Mouse (Mus musculus): ENCODE measurements around the gene Sds. TPM values are rescaled to one million over a fixed set of nuclear protein-coding genes. Genes with fewer than 3 reads are reported as not detected.

Gene Sds
- polyA plus RNA-seq, 1 experiment from 2014 or later = not detected

GRCm38 (mm10) chr5:120456253-120456652 lies 20.1 kb upstream of the Sds start:
- peaks cover 39% of the 10 kb centered on the region for H3K4me1 ChIP-seq
- no peak overlapping the region for H3K4me3 ChIP-seq
- DNase-seq (ENCODE audit: extremely low spot score, low spot score) = no peak
- H3K36me3 ChIP-seq (replicated peaks) = no peaks in the 10 kb centered on the region
- no peak overlapping the region for H3K27ac ChIP-seq
- H3K27me3 ChIP-seq (ENCODE audit: poor library complexity, severe bottlenecking) = peaks cover 33% of the 10 kb centered on the region
- WGBS = 40% methylated on average over 1 of the region's 1 CpGs
- H3K9me3 ChIP-seq = no peaks in the 10 kb centered on the region

GRCm38 (mm10) chr5:120456841-120457554 lies 19.3 kb upstream of the Sds start:
- Histone ChIP-seq H3K9me3 (no peaks in the 10 kb centered on the region), H3K36me3 (replicated peaks) (no peaks in the 10 kb centered on the region), H3K4me3 (no peak overlapping the region), H3K27ac (0 out of 2 replicates have a peak overlapping the region, but pooled peaks have one; percentile 20), H3K4me1 (peaks cover 39% of the 10 kb centered on the region), H3K27me3 (ENCODE audit: poor library complexity, severe bottlenecking) (peaks cover 40% of the 10 kb centered on the region)
- DNase-seq (ENCODE audit: extremely low spot score, low spot score) = no peak
- 46% methylated on average over 7 of the region's 7 CpGs for WGBS

- Histone ChIP-seq H3K4me3 (no peak overlapping the region), H3K4me1 (peaks cover 39% of the 10 kb centered on the region), H3K9me3 (no peaks in the 10 kb centered on the region), H3K36me3 (replicated peaks) (no peaks in the 10 kb centered on the region), H3K27ac (0 out of 2 replicates have a peak overlapping the region, but pooled peaks have one; percentile 20), H3K27me3 (ENCODE audit: poor library complexity, severe bottlenecking) (peaks cover 46% of the 10 kb centered on the region)
- peak; percentile 86 for DNase-seq (ENCODE audit: extremely low spot score, low spot score)
- 5% methylated on average over 9 of the region's 9 CpGs for WGBS
Observed at GRCm38 (mm10) chr5:120457628-120458027, 18.7 kb upstream of the Sds start.

GRCm38 (mm10) chr5:120459133-120459532 lies 17.2 kb upstream of the Sds start:
- H3K27ac ChIP-seq = no peak overlapping the region
- no peaks in the 10 kb centered on the region for H3K9me3 ChIP-seq
- 82% methylated on average over 10 of the region's 10 CpGs for WGBS
- no peak overlapping the region for H3K4me3 ChIP-seq
- H3K36me3 ChIP-seq (replicated peaks) = no peaks in the 10 kb centered on the region
- peaks cover 51% of the 10 kb centered on the region for H3K27me3 ChIP-seq (ENCODE audit: poor library complexity, severe bottlenecking)
- no peak for DNase-seq (ENCODE audit: extremely low spot score, low spot score)
- peaks cover 42% of the 10 kb centered on the region for H3K4me1 ChIP-seq

- Histone ChIP-seq H3K36me3 (replicated peaks) (no peaks in the 10 kb centered on the region), H3K4me1 (peaks cover 24% of the 10 kb centered on the region), H3K9me3 (no peaks in the 10 kb centered on the region), H3K4me3 (no peak overlapping the region), H3K27ac (no peak overlapping the region), H3K27me3 (ENCODE audit: poor library complexity, severe bottlenecking) (peaks cover 30% of the 10 kb centered on the region)
- 86% methylated on average over 15 of the region's 15 CpGs for WGBS
- DNase-seq (ENCODE audit: extremely low spot score, low spot score) = no peak
Observed at GRCm38 (mm10) chr5:120461902-120462301, 14.4 kb upstream of the Sds start.

- H3K36me3 ChIP-seq (replicated peaks) = no peaks in the 10 kb centered on the region
- H3K9me3 ChIP-seq = no peaks in the 10 kb centered on the region
- peaks cover 25% of the 10 kb centered on the region for H3K27me3 ChIP-seq (ENCODE audit: poor library complexity, severe bottlenecking)
- no peak for DNase-seq (ENCODE audit: extremely low spot score, low spot score)
- no peak overlapping the region for H3K27ac ChIP-seq
- no peak overlapping the region for H3K4me3 ChIP-seq
- WGBS = 82% methylated on average over 4 of the region's 4 CpGs
- peaks cover 17% of the 10 kb centered on the region for H3K4me1 ChIP-seq
Observed at GRCm38 (mm10) chr5:120464321-120464720, 12.0 kb upstream of the Sds start.

- Histone ChIP-seq H3K4me1 (peaks cover 13% of the 10 kb centered on the region), H3K36me3 (replicated peaks) (no peaks in the 10 kb centered on the region), H3K27ac (no peak overlapping the region), H3K9me3 (no peaks in the 10 kb centered on the region), H3K27me3 (ENCODE audit: poor library complexity, severe bottlenecking) (peaks cover 24% of the 10 kb centered on the region), H3K4me3 (no peak overlapping the region)
- 43% methylated on average over 5 of the region's 5 CpGs for WGBS
- no peak for DNase-seq (ENCODE audit: extremely low spot score, low spot score)
Observed at GRCm38 (mm10) chr5:120465062-120465461, 11.3 kb upstream of the Sds start.

- H3K27me3 ChIP-seq (ENCODE audit: poor library complexity, severe bottlenecking) = peaks cover 18% of the 10 kb centered on the region
- no peak overlapping the region for H3K4me3 ChIP-seq
- no peak overlapping the region for H3K27ac ChIP-seq
- H3K4me1 ChIP-seq = peaks cover 13% of the 10 kb centered on the region
- no peak for DNase-seq (ENCODE audit: extremely low spot score, low spot score)
- WGBS = 95% methylated on average over 6 of the region's 6 CpGs
- no peaks in the 10 kb centered on the region for H3K9me3 ChIP-seq
- no peaks in the 10 kb centered on the region for H3K36me3 ChIP-seq (replicated peaks)
Observed at GRCm38 (mm10) chr5:120465860-120466259, 10.5 kb upstream of the Sds start.

GRCm38 (mm10) chr5:120467026-120467425 lies 9.3 kb upstream of the Sds start:
- WGBS = 9% methylated on average over 4 of the region's 4 CpGs
- H3K4me3 ChIP-seq = peak overlapping the region; percentile 44
- H3K27me3 ChIP-seq (ENCODE audit: poor library complexity, severe bottlenecking) = peaks cover 11% of the 10 kb centered on the region
- no peak for DNase-seq (ENCODE audit: extremely low spot score, low spot score)
- H3K27ac ChIP-seq = peak overlapping the region; percentile 49; the same call in 1 of the 2 replicates
- no peaks in the 10 kb centered on the region for H3K9me3 ChIP-seq
- peaks cover 13% of the 10 kb centered on the region for H3K4me1 ChIP-seq
- H3K36me3 ChIP-seq (replicated peaks) = no peaks in the 10 kb centered on the region

GRCm38 (mm10) chr5:120468336-120468735 lies 8.0 kb upstream of the Sds start:
- Histone ChIP-seq H3K27me3 (ENCODE audit: poor library complexity, severe bottlenecking) (no peaks in the 10 kb centered on the region), H3K36me3 (replicated peaks) (no peaks in the 10 kb centered on the region), H3K4me1 (peaks cover 8% of the 10 kb centered on the region), H3K27ac (no peak overlapping the region), H3K9me3 (no peaks in the 10 kb centered on the region), H3K4me3 (no peak overlapping the region)
- 88% methylated on average over 5 of the region's 5 CpGs for WGBS
- DNase-seq (ENCODE audit: extremely low spot score, low spot score) = no peak

- Histone ChIP-seq H3K9me3 (no peaks in the 10 kb centered on the region), H3K27me3 (ENCODE audit: poor library complexity, severe bottlenecking) (no peaks in the 10 kb centered on the region), H3K27ac (no peak overlapping the region), H3K4me1 (peaks cover 8% of the 10 kb centered on the region), H3K36me3 (replicated peaks) (no peaks in the 10 kb centered on the region), H3K4me3 (no peak overlapping the region)
- DNase-seq (ENCODE audit: extremely low spot score, low spot score) = no peak
- 87% methylated on average over 6 of the region's 6 CpGs for WGBS
Observed at GRCm38 (mm10) chr5:120468830-120469229, 7.5 kb upstream of the Sds start.

GRCm38 (mm10) chr5:120471538-120471937 lies 4.8 kb upstream of the Sds start:
- H3K27me3 ChIP-seq (ENCODE audit: poor library complexity, severe bottlenecking) = peaks cover 8% of the 10 kb centered on the region; the same call in 1 of the 2 replicates
- no peaks in the 10 kb centered on the region for H3K9me3 ChIP-seq
- no peaks in the 10 kb centered on the region for H3K36me3 ChIP-seq (replicated peaks)
- 63% methylated on average over 4 of the region's 4 CpGs for WGBS
- no peak for DNase-seq (ENCODE audit: extremely low spot score, low spot score)
- H3K4me3 ChIP-seq = no peak overlapping the region
- peaks cover 15% of the 10 kb centered on the region for H3K4me1 ChIP-seq
- H3K27ac ChIP-seq = no peak overlapping the region

- Histone ChIP-seq H3K4me3 (no peak within 1 kb of the TSS), H3K9me3 (no peaks in the 10 kb centered on the region), H3K36me3 (replicated peaks) (no peaks in the 10 kb centered on the region), H3K27ac (no peak within 1 kb of the TSS), H3K4me1 (peaks cover 9% of the 10 kb centered on the region), H3K27me3 (ENCODE audit: poor library complexity, severe bottlenecking) (peaks cover 18% of the 10 kb centered on the region; the same call in 1 of the 2 replicates)
- no peak for DNase-seq (ENCODE audit: extremely low spot score, low spot score)
- WGBS = 83% methylated on average over 8 of the region's 8 CpGs
Observed at GRCm38 (mm10) chr5:120472770-120473169, 3.6 kb upstream of the Sds start, which contains the start of gene Sdsl. Gene Sdsl (minus strand): TSS chr5:120472810.
